Mouse (Mus musculus): ENCODE results near the gene Olfr199. TPM values are rescaled to one million over a fixed set of nuclear protein-coding genes. Genes with fewer than 3 reads are reported as not detected.
"Not testable (repeated sequence)": the region's sequence is repeated elsewhere in the genome, so short reads cannot be mapped to it uniquely, and the experiment has no call there.

Olfr199 gene
- total RNA-seq (2017) = not detected in 2 replicates

DNA sequence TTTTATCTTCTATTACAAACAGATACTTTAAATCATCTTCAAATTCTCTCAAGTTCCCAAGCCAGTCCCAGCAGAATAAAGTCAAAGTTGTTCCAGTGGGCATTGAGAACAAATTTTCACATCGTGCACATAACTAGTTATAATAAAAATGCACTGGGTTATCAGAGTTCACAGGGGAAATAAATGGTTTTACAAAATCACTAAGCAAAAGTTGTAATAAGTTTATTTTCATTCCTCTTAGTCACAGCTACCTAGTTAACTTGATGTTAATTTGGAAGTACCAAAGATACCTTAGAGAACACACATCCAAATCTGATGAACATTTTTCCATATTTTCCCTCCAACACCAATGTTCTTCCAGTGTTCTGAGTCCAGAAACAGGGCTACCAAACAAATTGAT is at the start of gene Olfr199:
Gene Olfr199, minus strand, starts transcription at position 101 of the 400 bp plus-strand sequence.
- ATAC-seq (replicated peaks in 1 of 2; ENCODE audit: insufficient read depth in 1 of 2, low FRiP score in 2 of 2, low TSS enrichment in 1 of 2, low read depth in 1 of 2, poor library complexity in 2 of 2, severe bottlenecking in 2 of 2) = not testable (repeated sequence)

DNA sequence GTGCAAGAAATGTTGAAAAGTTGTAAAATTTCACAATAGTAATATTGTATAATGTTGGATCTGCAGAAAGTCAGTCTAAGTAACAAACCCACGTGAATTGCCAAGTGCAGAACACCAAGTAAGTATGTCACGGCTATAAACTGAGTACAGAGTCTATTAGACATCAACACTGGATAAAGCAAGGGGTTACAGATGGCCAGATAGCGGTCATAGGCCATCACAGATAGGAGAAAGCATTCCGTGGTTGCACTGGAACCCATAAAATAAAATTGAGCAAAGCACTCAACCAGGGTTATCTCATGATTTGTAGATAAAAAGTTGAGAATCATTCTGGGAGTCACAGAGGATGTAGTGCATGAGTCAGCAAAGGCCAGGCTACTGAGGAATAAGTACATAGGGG is 49.5 kb upstream of the Olfr199 start:
- ATAC-seq (replicated peaks in 1 of 2; ENCODE audit: insufficient read depth in 1 of 2, low FRiP score in 2 of 2, low TSS enrichment in 1 of 2, low read depth in 1 of 2, poor library complexity in 2 of 2, severe bottlenecking in 2 of 2) = not testable (repeated sequence)

DNA sequence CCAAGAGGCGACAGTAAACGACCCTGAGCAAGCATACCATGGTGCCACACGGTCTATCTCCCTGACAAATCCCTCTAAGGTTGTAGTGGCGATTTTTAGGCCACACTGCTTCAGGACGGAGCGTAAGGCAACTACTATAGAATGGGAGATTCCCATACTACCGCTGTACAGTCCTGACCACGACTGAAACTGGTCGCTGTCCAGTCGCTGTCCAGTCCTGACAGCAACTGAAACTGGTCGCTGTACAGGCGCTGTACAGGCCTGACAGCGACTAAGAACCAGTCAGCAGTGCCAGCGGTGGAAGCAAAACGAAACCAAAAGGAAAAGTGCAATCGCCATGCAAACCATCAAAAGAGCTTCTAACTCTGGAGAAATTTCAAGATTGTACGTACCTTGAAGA is 30.1 kb upstream of the Olfr199 start:
- no peak for ATAC-seq (replicated peaks in 1 of 2; ENCODE audit: insufficient read depth in 1 of 2, low FRiP score in 2 of 2, low TSS enrichment in 1 of 2, low read depth in 1 of 2, poor library complexity in 2 of 2, severe bottlenecking in 2 of 2)

DNA sequence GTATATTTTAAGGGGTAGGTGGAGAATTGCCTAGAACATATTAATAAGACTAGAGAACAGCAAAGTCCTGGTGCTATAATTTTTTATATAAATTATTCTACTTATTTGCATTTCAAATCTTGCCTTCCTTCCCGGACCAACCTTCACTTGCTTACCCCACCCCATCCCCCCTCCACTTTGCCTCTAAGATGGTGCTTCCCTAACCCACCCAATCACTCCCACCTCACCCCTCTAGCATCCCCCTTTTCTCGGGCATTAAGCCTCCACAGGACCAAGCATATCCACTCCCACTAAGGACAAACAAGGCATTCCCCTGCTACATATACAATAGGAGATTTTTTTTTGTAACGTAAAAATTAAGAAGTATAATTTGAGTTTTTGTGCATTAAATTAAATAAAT is 1.7 kb downstream of the Olfr199 start:
- not testable (repeated sequence) for ATAC-seq (replicated peaks in 1 of 2; ENCODE audit: insufficient read depth in 1 of 2, low FRiP score in 2 of 2, low TSS enrichment in 1 of 2, low read depth in 1 of 2, poor library complexity in 2 of 2, severe bottlenecking in 2 of 2)

DNA sequence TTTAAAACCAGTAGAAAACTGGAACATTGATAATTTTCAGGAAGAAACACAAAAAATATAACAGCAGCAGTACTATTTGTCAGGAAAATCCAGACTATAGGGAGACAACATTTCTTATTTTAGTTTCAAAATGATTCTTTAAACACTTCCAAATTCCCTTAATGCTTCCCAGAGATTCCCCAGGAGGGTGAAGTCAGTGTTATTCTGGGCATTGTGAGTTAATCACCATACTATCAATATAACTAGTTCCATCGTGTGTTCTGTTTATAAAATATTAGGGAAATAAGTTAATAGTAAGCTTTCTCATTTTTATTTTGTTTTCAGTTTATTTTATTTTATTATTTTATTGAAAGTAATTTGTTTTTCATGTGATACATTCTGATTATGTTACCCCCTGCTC is 16.1 kb downstream of the Olfr199 start, which contains the start of gene Olfr198:
Gene Olfr198, minus strand, starts transcription at position 101 of the 400 bp plus-strand sequence.
- ATAC-seq (replicated peaks in 1 of 2; ENCODE audit: insufficient read depth in 1 of 2, low FRiP score in 2 of 2, low TSS enrichment in 1 of 2, low read depth in 1 of 2, poor library complexity in 2 of 2, severe bottlenecking in 2 of 2) = not testable (repeated sequence)

DNA sequence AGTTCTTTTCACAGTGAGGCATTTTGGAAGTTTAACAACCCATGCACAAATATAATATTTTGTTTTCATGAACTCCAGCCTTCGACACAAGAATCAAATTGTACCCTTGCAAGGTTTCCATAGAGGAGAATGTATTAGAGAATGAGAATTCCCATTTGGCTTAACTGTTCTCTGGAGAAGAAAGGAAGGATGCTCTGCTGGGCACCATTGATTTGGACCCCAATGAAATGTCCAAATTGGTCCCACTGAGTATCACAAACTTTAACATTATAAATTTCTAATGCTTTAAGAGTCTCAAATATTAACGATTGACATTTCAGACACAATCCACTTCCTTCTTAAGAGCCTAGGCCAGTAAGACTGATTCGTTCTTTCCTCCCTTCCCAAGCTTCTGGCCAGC is 49.2 kb downstream of the Olfr199 start, which contains the start of gene Olfr196:
Gene Olfr196, minus strand, starts transcription at position 101 of the 400 bp plus-strand sequence.
- ATAC-seq (replicated peaks in 1 of 2; ENCODE audit: insufficient read depth in 1 of 2, low FRiP score in 2 of 2, low TSS enrichment in 1 of 2, low read depth in 1 of 2, poor library complexity in 2 of 2, severe bottlenecking in 2 of 2) = no peak

Other genes starting within 250 kb of the Olfr199 start
- not detected in 2 replicates for gene Olfr183, start 224.4 kb downstream of the Olfr199 start, total RNA-seq (2017)
- not detected in 2 replicates for gene Olfr186, start 189.5 kb downstream of the Olfr199 start, total RNA-seq (2017)
- gene Olfr187, start 180.0 kb downstream of the Olfr199 start, total RNA-seq (2017) = not detected in 2 replicates
- not detected in 2 replicates for gene Olfr190, start 141.8 kb downstream of the Olfr199 start, total RNA-seq (2017)
- gene Olfr191, start 129.9 kb downstream of the Olfr199 start, total RNA-seq (2017) = not detected in 2 replicates
- not detected in 2 replicates for gene Olfr193, start 107.9 kb downstream of the Olfr199 start, total RNA-seq (2017)
- gene Olfr194, start 98.7 kb downstream of the Olfr199 start, total RNA-seq (2017) = not detected in 2 replicates
- not detected in 2 replicates for gene Olfr195, start 72.7 kb downstream of the Olfr199 start, total RNA-seq (2017)
- not detected in 2 replicates for gene Olfr196, start 49.3 kb downstream of the Olfr199 start, total RNA-seq (2017)
- gene Olfr198, start 16.2 kb downstream of the Olfr199 start, total RNA-seq (2017) = not detected in 2 replicates
- not detected in 2 replicates for gene Olfr201, start 52.9 kb upstream of the Olfr199 start, total RNA-seq (2017)
- gene Olfr202, start 67.0 kb upstream of the Olfr199 start, total RNA-seq (2017) = not detected in 2 replicates
- not detected in 2 replicates for gene Olfr203, start 79.1 kb upstream of the Olfr199 start, total RNA-seq (2017)
- not detected in 2 replicates for gene Olfr204, start 98.5 kb upstream of the Olfr199 start, total RNA-seq (2017)
- gene Olfr205, start 111.4 kb upstream of the Olfr199 start, total RNA-seq (2017) = not detected in 2 replicates
- gene Olfr206, start 129.5 kb upstream of the Olfr199 start, total RNA-seq (2017) = not detected in 2 replicates
- gene Olfr209, start 144.2 kb upstream of the Olfr199 start, total RNA-seq (2017) = not detected in 2 replicates
- not detected in 2 replicates for gene Gabrr3, start 187.6 kb upstream of the Olfr199 start, total RNA-seq (2017)

Measured in hematopoietic stem cell, adult 5-6 weeks (primary cell).